Comparison of ENCODE assay signal across 8 mouse cellular contexts in genomic region chr10:42583157-42583872, GRCm38 (mm10). TPM values are rescaled to one million over a fixed set of nuclear protein-coding genes. Genes with fewer than 3 reads are reported as not detected.
DNase-seq lines count a peak whose midpoint lies in the region; ATAC-seq lines count a peak whose summit lies in the region.

Gene Nr2e1 (minus strand): TSS chr10:42583632.
Gene Ostm1 (plus strand): TSS chr10:42583822.

- H3K4me2 ChIP-seq in midbrain, embryonic 14.5 days (ENCODE audit: low read length), result peak within 1 kb of the TSS; percentile 58

- peak; percentile 65 for ATAC-seq in midbrain, embryonic 14.5 days (ENCODE audit: low FRiP score, low TSS enrichment)

- under 1% methylated on average over 43 of the region's 43 CpGs for WGBS in midbrain, embryonic 14.5 days

- no peaks in the 10 kb centered on the region for H3K36me3 ChIP-seq in midbrain, embryonic 14.5 days (ENCODE audit: control insufficient read depth, insufficient read depth, low read length)

- peak; percentile 26 to 53 for DNase-seq in cerebellum, postnatal 10 days
- DNase-seq in cerebellum, adult 8-10 months, result no peak
- peak; percentile 71 for DNase-seq in ZHBTc4 (ENCODE audit: low read depth, low spot score)
- peak; percentile 39 to 47 for DNase-seq in frontal cortex, postnatal 25 days (ENCODE audit: low spot score in 2 of 2)
- peak; percentile 65 for DNase-seq in layer of hippocampus, adult 9-11 months
- DNase-seq in midbrain, embryonic 14.5 days, result peak; percentile 83
- DNase-seq in thymus, postnatal 10 days (ENCODE audit: low spot score in 2 of 2), result no peak
- no peak for DNase-seq in adrenal gland, adult 8-10 months

- peaks cover 79% of the 10 kb centered on the region for H3K27me3 ChIP-seq in midbrain, embryonic 14.5 days (ENCODE audit: control insufficient read depth, insufficient read depth, low read length)

- H3K27ac ChIP-seq in midbrain, embryonic 14.5 days (replicated peaks; ENCODE audit: low read depth, low read length), result 0 out of 2 replicates have a peak within 1 kb of the TSS, but pooled peaks have one; percentile 3

- H3K4me3 ChIP-seq in midbrain, embryonic 14.5 days (replicated peaks; ENCODE audit: low read depth, low read length), result peak within 1 kb of the TSS; percentile 38

- no peaks in the 10 kb centered on the region for H3K9me3 ChIP-seq in midbrain, embryonic 14.5 days (ENCODE audit: control insufficient read depth, low read length)

- peak within 1 kb of the TSS; percentile 47; the same call in 1 of the 2 replicates for H3K9ac ChIP-seq in midbrain, embryonic 14.5 days (replicated peaks; ENCODE audit: low read length)

- peaks cover 25% of the 10 kb centered on the region for H3K4me1 ChIP-seq in midbrain, embryonic 14.5 days (ENCODE audit: control insufficient read depth, insufficient read depth, low read length)

RNA-seq across cellular contexts. Expression of gene Nr2e1, which starts in this region (rescaled TPM):
- polyA plus RNA-seq in midbrain, embryonic 14.5 days (2014; fragmentation: Nextera tagmentation; extraction: Ambion mirVana), result 3.4 and 5.5 TPM in 2 replicates
- total RNA-seq in adrenal gland, adult 8-10 months (2022), result not detected

RNA-seq across cellular contexts. Expression of gene Ostm1, which starts in this region (rescaled TPM):
- 38.9 and 43.1 TPM in 2 replicates for polyA plus RNA-seq in midbrain, embryonic 14.5 days (2014; fragmentation: Nextera tagmentation; extraction: Ambion mirVana)
- total RNA-seq in adrenal gland, adult 8-10 months (2022), result 10 to 100 TPM; 31.6 to 39.0 (median 36.8) TPM

Comparison
In these comparisons a context has a peak if more than half of its experiments do, and no peak if none do; other contexts are left out.
1. DNase-seq: peak in cerebellum, postnatal 10 days (2 of 2), ZHBTc4 (single experiment), frontal cortex, postnatal 25 days (2 of 2), layer of hippocampus, adult 9-11 months (single experiment) and midbrain, embryonic 14.5 days (single experiment); none in cerebellum, adult 8-10 months (single experiment), thymus, postnatal 10 days (0 of 2) and adrenal gland, adult 8-10 months (single experiment).